Mouse (Mus musculus): ENCODE data around the gene Fndc8. TPM values are rescaled to one million over a fixed set of nuclear protein-coding genes. Genes with fewer than 3 reads are reported as not detected.

Fndc8 gene
- polyA plus RNA-seq (2014; fragmentation: Illumina TruSeq; extraction: RNeasy Lipid Tissue Mini Kit (QIAGEN cat#74804); ENCODE audit: insufficient read depth, low read depth, low replicate concordance), result not detected

GRCm38 (mm10) chr11:82891936-82892335 lies at the start of gene Fndc8:
Gene Fndc8 (plus strand): TSS chr11:82892124.

GRCm38 (mm10) chr11:82871031-82871446 lies 20.9 kb upstream of the Fndc8 start, which contains the start of gene Rffl:
Gene Rffl (minus strand): TSS chr11:82871210.

GRCm38 (mm10) chr11:82890342-82890762 lies 1.6 kb upstream of the Fndc8 start, which contains the start of gene Rad51d:
Gene Rad51d (minus strand): TSS chr11:82890614.

GRCm38 (mm10) chr11:82907651-82908607 lies 16.0 kb downstream of the Fndc8 start, which contains the start of gene Nle1:
Gene Nle1 (minus strand): TSS chr11:82908411.

GRCm38 (mm10) chr11:82910250-82910649 lies 18.3 kb downstream of the Fndc8 start, which contains the start of gene Unc45b:
Gene Unc45b (plus strand): TSS chr11:82910550.

Other genes with a start within 250 kb of the Fndc8 start
- 0.21 TPM for gene Cct6b, start 127.8 kb upstream of the Fndc8 start, polyA plus RNA-seq (2014; fragmentation: Illumina TruSeq; extraction: RNeasy Lipid Tissue Mini Kit (QIAGEN cat#74804); ENCODE audit: insufficient read depth, low read depth, low replicate concordance)
- 11.5 TPM for gene Zfp830, start 127.8 kb upstream of the Fndc8 start, polyA plus RNA-seq (2014; fragmentation: Illumina TruSeq; extraction: RNeasy Lipid Tissue Mini Kit (QIAGEN cat#74804); ENCODE audit: insufficient read depth, low read depth, low replicate concordance)
- gene Lig3, start 111.0 kb upstream of the Fndc8 start, polyA plus RNA-seq (2014; fragmentation: Illumina TruSeq; extraction: RNeasy Lipid Tissue Mini Kit (QIAGEN cat#74804); ENCODE audit: insufficient read depth, low read depth, low replicate concordance), result 5.1 TPM
- 5.7 TPM for gene Rffl, start 20.9 kb upstream of the Fndc8 start, polyA plus RNA-seq (2014; fragmentation: Illumina TruSeq; extraction: RNeasy Lipid Tissue Mini Kit (QIAGEN cat#74804); ENCODE audit: insufficient read depth, low read depth, low replicate concordance)
- 6.8 TPM for gene Rad51d, start 1.5 kb upstream of the Fndc8 start, polyA plus RNA-seq (2014; fragmentation: Illumina TruSeq; extraction: RNeasy Lipid Tissue Mini Kit (QIAGEN cat#74804); ENCODE audit: insufficient read depth, low read depth, low replicate concordance)
- gene Nle1, start 16.3 kb downstream of the Fndc8 start, polyA plus RNA-seq (2014; fragmentation: Illumina TruSeq; extraction: RNeasy Lipid Tissue Mini Kit (QIAGEN cat#74804); ENCODE audit: insufficient read depth, low read depth, low replicate concordance), result 8.2 TPM
- 23.0 TPM for gene Unc45b, start 18.4 kb downstream of the Fndc8 start, polyA plus RNA-seq (2014; fragmentation: Illumina TruSeq; extraction: RNeasy Lipid Tissue Mini Kit (QIAGEN cat#74804); ENCODE audit: insufficient read depth, low read depth, low replicate concordance)
- gene Slfn5, start 59.2 kb downstream of the Fndc8 start, polyA plus RNA-seq (2014; fragmentation: Illumina TruSeq; extraction: RNeasy Lipid Tissue Mini Kit (QIAGEN cat#74804); ENCODE audit: insufficient read depth, low read depth, low replicate concordance), result 24.0 TPM
- 0.55 TPM for gene Slfn9, start 99.7 kb downstream of the Fndc8 start, polyA plus RNA-seq (2014; fragmentation: Illumina TruSeq; extraction: RNeasy Lipid Tissue Mini Kit (QIAGEN cat#74804); ENCODE audit: insufficient read depth, low read depth, low replicate concordance)
- gene Slfn8, start 128.7 kb downstream of the Fndc8 start, polyA plus RNA-seq (2014; fragmentation: Illumina TruSeq; extraction: RNeasy Lipid Tissue Mini Kit (QIAGEN cat#74804); ENCODE audit: insufficient read depth, low read depth, low replicate concordance), result 2.4 TPM
- gene Slfn2, start 173.0 kb downstream of the Fndc8 start, polyA plus RNA-seq (2014; fragmentation: Illumina TruSeq; extraction: RNeasy Lipid Tissue Mini Kit (QIAGEN cat#74804); ENCODE audit: insufficient read depth, low read depth, low replicate concordance), result 54.1 TPM
- gene Slfn1, start 224.7 kb downstream of the Fndc8 start, polyA plus RNA-seq (2014; fragmentation: Illumina TruSeq; extraction: RNeasy Lipid Tissue Mini Kit (QIAGEN cat#74804); ENCODE audit: insufficient read depth, low read depth, low replicate concordance), result 7.4 TPM

Measured in lung, adult 10 weeks (tissue).